ENCODE assay signal across 9 mouse cellular contexts in the genomic region with DNA sequence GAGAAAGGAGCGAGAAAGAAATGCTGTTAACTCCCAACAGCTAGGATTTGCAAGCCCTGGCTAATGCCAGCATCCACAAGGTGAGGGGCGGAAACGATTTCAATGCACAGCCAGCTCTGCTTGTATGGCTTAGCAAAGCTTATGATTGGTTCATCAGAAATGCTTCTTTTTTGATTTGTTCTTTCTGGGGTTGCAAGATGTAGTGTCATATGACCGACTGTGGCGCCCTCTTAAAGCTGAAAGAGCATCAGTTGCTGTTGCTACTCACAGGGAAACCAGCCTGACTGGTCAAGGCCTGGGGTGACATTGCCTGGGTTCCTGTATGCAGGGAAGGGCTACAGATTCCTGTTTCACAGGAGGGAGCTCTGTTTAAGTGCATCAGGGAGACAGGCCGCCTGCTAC. TPM values are rescaled to one million over a fixed set of nuclear protein-coding genes. Genes with fewer than 3 reads are reported as not detected.
DNase-seq lines count a peak whose midpoint lies in the region; ATAC-seq and TF ChIP-seq lines count a peak whose summit lies in the region.
"Had no signal": no experiment of that assay in that cellular context is flagged by ENCODE, and none has a peak within 500 bp of the region (broad histone marks: within the 10 kb centered on the region; RNA-seq: fewer than 3 reads in every experiment).

No protein-coding gene starts in this region.

- H3K9me3 ChIP-seq in kidney, embryonic 16.5 days (ENCODE audit: low read length) = no peaks in the 10 kb centered on the region
- no peaks in the 10 kb centered on the region for H3K9me3 ChIP-seq in hindbrain, embryonic 13.5 days
- no peaks in the 10 kb centered on the region for H3K9me3 ChIP-seq in limb, embryonic 10.5 days (replicated peaks)
- H3K9me3 ChIP-seq: liver, embryonic 15.5 days had no signal

- H3K9ac ChIP-seq in kidney, embryonic 16.5 days (replicated peaks; ENCODE audit: low read length) = no peak overlapping the region
- H3K9ac ChIP-seq in hindbrain, embryonic 13.5 days = no peak overlapping the region
- H3K9ac ChIP-seq: liver, embryonic 15.5 days had no signal

- H3K27me3 ChIP-seq in kidney, embryonic 16.5 days (ENCODE audit: insufficient read depth, low read length) = 0 out of 2 replicates have a peak, but pooled peaks cover 2% of the 10 kb centered on the region
- no peaks in the 10 kb centered on the region for H3K27me3 ChIP-seq in kidney, adult 2 months (replicated peaks; ENCODE audit: control insufficient read depth, insufficient read depth, low read length)
- peaks cover 10% of the 10 kb centered on the region; the same call in 1 of the 2 replicates for H3K27me3 ChIP-seq in hindbrain, embryonic 13.5 days
- H3K27me3 ChIP-seq in limb, embryonic 10.5 days (ENCODE audit: low read depth, poor library complexity, severe bottlenecking) = peaks cover 12% of the 10 kb centered on the region

- H3K27ac ChIP-seq in kidney, embryonic 16.5 days (ENCODE audit: low read length) = no peak overlapping the region
- H3K27ac ChIP-seq in kidney, adult 2 months (ENCODE audit: insufficient read depth, low read depth, low read length) = no peak overlapping the region
- H3K27ac ChIP-seq in hindbrain, embryonic 13.5 days = no peak overlapping the region
- no peak overlapping the region for H3K27ac ChIP-seq in limb, embryonic 10.5 days
- H3K27ac ChIP-seq: liver, embryonic 15.5 days had no signal

- TF ChIP-seq CTCF in kidney, adult 2 months (conservative IDR thresholded peaks at IDR 0.05; ENCODE audit: insufficient read depth, insufficient read length, low read depth, low read length) = no peak

- peak overlapping the region; percentile 51 for H3K4me2 ChIP-seq in kidney, embryonic 16.5 days (replicated peaks; ENCODE audit: low read depth, low read length)
- H3K4me2 ChIP-seq in hindbrain, embryonic 13.5 days = peak overlapping the region; percentile 62

- no peak for DNase-seq in kidney, adult 2 months
- peak; percentile 27 to 29 for DNase-seq in cerebellum, postnatal 36 days
- DNase-seq in limb, embryonic 10.5 days (ENCODE audit: low spot score) = peak; percentile 49
- peak; percentile 20 for DNase-seq in right cerebral cortex, adult 18-20 months
- no peak for DNase-seq in spleen, adult 12 weeks (ENCODE audit: low spot score)
- DNase-seq in adrenal gland, postnatal 4 days (ENCODE audit: low spot score in 2 of 2) = no peak

- H3K36me3 ChIP-seq in kidney, embryonic 16.5 days (ENCODE audit: insufficient read depth, low read length) = no peaks in the 10 kb centered on the region
- no peaks in the 10 kb centered on the region for H3K36me3 ChIP-seq in kidney, adult 2 months (ENCODE audit: control insufficient read depth, insufficient read depth, low read length)
- H3K36me3 ChIP-seq in hindbrain, embryonic 13.5 days = no peaks in the 10 kb centered on the region
- no peaks in the 10 kb centered on the region for H3K36me3 ChIP-seq in limb, embryonic 10.5 days
- H3K36me3 ChIP-seq: liver, embryonic 15.5 days had no signal

- no peak for TF ChIP-seq POLR2A in kidney, adult 2 months (IDR thresholded peaks at IDR 0.05; ENCODE audit: low read depth, low read length)

- no peak for ATAC-seq in kidney, embryonic 16.5 days (ENCODE audit: low FRiP score, low TSS enrichment)
- ATAC-seq in hindbrain, embryonic 13.5 days (ENCODE audit: low FRiP score) = peak; percentile 77

- H3K4me1 ChIP-seq in kidney, embryonic 16.5 days (ENCODE audit: insufficient read depth, low read length) = peaks cover 6% of the 10 kb centered on the region; the same call in 1 of the 2 replicates
- no peaks in the 10 kb centered on the region for H3K4me1 ChIP-seq in kidney, adult 2 months (ENCODE audit: control insufficient read depth, insufficient read depth, low read length)
- H3K4me1 ChIP-seq in hindbrain, embryonic 13.5 days (replicated peaks) = peaks cover 11% of the 10 kb centered on the region
- peaks cover 17% of the 10 kb centered on the region for H3K4me1 ChIP-seq in limb, embryonic 10.5 days
- H3K4me1 ChIP-seq: liver, embryonic 15.5 days had no signal

- 10% methylated on average over 6 of the region's 6 CpGs for whole genome bisulfite sequencing in kidney, embryonic 16.5 days
- WGBS in kidney, adult 2 months = 17% methylated on average over 6 of the region's 6 CpGs
- WGBS in hindbrain, embryonic 13.5 days = 7% methylated on average over 6 of the region's 6 CpGs
- 17% methylated on average over 6 of the region's 6 CpGs for WGBS in limb, embryonic 10.5 days

- no peak overlapping the region for H3K4me3 ChIP-seq in kidney, embryonic 16.5 days (ENCODE audit: low read length)
- H3K4me3 ChIP-seq in kidney, adult 2 months (ENCODE audit: insufficient read depth, low read depth, low read length) = no peak overlapping the region
- H3K4me3 ChIP-seq in hindbrain, embryonic 13.5 days = peak overlapping the region; percentile 27
- peak overlapping the region; percentile 45 for H3K4me3 ChIP-seq in limb, embryonic 10.5 days
- H3K4me3 ChIP-seq: liver, embryonic 15.5 days had no signal

RNA-seq across cellular contexts. Expression of gene Slc26a5, which starts 0.9 kb away (rescaled TPM):
- 0.08 TPM in 1 of 2 replicates, not detected in the other for polyA plus RNA-seq in kidney, embryonic 16.5 days (2015; fragmentation: Nextera tagmentation; extraction: Ambion mirVana)
- polyA plus RNA-seq in kidney, adult 2 months (2012; rRNA removed) = not detected in 2 replicates
- polyA plus RNA-seq in hindbrain, embryonic 13.5 days (2015; fragmentation: Nextera tagmentation; extraction: Ambion mirVana) = 0.09 and 0.17 TPM in 2 replicates
- 0.05 TPM in 1 of 2 replicates, not detected in the other for polyA plus RNA-seq in limb, embryonic 10.5 days (2016; fragmentation: Nextera tagmentation; extraction: Ambion mirVana)
- total RNA-seq in adrenal gland, postnatal 4 days (2021) = under 1 TPM; 0.14 to 0.23 TPM
- polyA plus RNA-seq: liver, embryonic 15.5 days had no signal

Comparison
In these comparisons a context has a peak if more than half of its experiments do, and no peak if none do; other contexts are left out.
1. H3K4me3 ChIP-seq: peak in hindbrain, embryonic 13.5 days (single experiment) and limb, embryonic 10.5 days (single experiment); none in kidney, embryonic 16.5 days (single experiment) and kidney, adult 2 months (single experiment).
2. DNase-seq: peak in cerebellum, postnatal 36 days (2 of 2), limb, embryonic 10.5 days (single experiment) and right cerebral cortex, adult 18-20 months (single experiment); none in kidney, adult 2 months (single experiment), spleen, adult 12 weeks (single experiment) and adrenal gland, postnatal 4 days (0 of 2).